Mouse (Mus musculus): ENCODE results near the gene Rasef. TPM values are rescaled to one million over a fixed set of nuclear protein-coding genes. Genes with fewer than 3 reads are reported as not detected.

Rasef gene
- total RNA-seq, 2 experiments from 2014 or later: 0.13 TPM; not detected in 1

Other genes with a start within 250 kb of the Rasef start
- not detected for gene Gm11238, start 183.1 kb downstream of the Rasef start, total RNA-seq (2021)
- not detected for gene Gm11237, start 168.0 kb downstream of the Rasef start, total RNA-seq (2021)
- not detected for gene Gm11236, start 152.9 kb downstream of the Rasef start, total RNA-seq (2021)
- not detected for gene Gm11239, start 122.6 kb downstream of the Rasef start, total RNA-seq (2021)
- not detected for gene Gm428, start 107.5 kb downstream of the Rasef start, total RNA-seq (2021)
- gene Gm11758, start 85.3 kb upstream of the Rasef start, total RNA-seq (2021): not detected
- not detected for gene Gm11757, start 100.1 kb upstream of the Rasef start, total RNA-seq (2021)
- not detected for gene Gm13871, start 115.0 kb upstream of the Rasef start, total RNA-seq (2021)
- not detected for gene Gm11756, start 129.8 kb upstream of the Rasef start, total RNA-seq (2021)
- not detected for gene 2310002L09Rik, start 159.9 kb upstream of the Rasef start, total RNA-seq (2021)
- 10 to 100 TPM; 12.5 to 14.3 TPM for gene Frmd3, start 222.4 kb upstream of the Rasef start, total RNA-seq (2021)